Mouse (Mus musculus) midbrain, postnatal 0 days (tissue): Measurements from ENCODE around the gene Inf2. TPM values are rescaled to one million over a fixed set of nuclear protein-coding genes. Genes with fewer than 3 reads are reported as not detected.
A peak's percentile ranks its signal among the peaks of the same experiment; 100 is the strongest.

ENCODE experiments used
- ATAC-seq: fragments of 200-750 bp; cut with Nextera tagmentation; 2 replicates; pipeline ENCODE4 v1.8.0; 2017; ENCODE audit warnings: moderate number of reproducible peaks, mild to moderate bottlenecking, moderate TSS enrichment, moderate library complexity; ENCODE audit not compliant: low FRiP score
- DNase-seq: peaks from one replicate; pipeline ENCODE4 v3.0.0-alpha.2; 2015; ENCODE audit warnings: low spot score
- H3K27ac ChIP-seq: fragments of 300-500 bp; sonication (generic); 2 replicates; pipeline ENCODE4 v1.5.1; 2014; ENCODE audit warnings: low read depth, mild to moderate bottlenecking, low read length, mixed read lengths
- H3K27me3 ChIP-seq: fragments of 300-500 bp; sonication (generic); 2 replicates; pipeline ENCODE4 v1.6.1; 2014; ENCODE audit warnings: low read length, control low read depth, mixed read lengths; ENCODE audit not compliant: insufficient read depth
- H3K36me3 ChIP-seq: fragments of 300-500 bp; sonication (generic); 2 replicates; pipeline ENCODE4 v1.6.1; 2014; ENCODE audit warnings: low read length, control low read depth, mixed read lengths; ENCODE audit not compliant: insufficient read depth
- H3K4me1 ChIP-seq: fragments of 300-500 bp; sonication (generic); 2 replicates; pipeline ENCODE4 v1.6.1; 2014; ENCODE audit warnings: mild to moderate bottlenecking, control low read depth, antibody characterized with exemption, low read length, mixed read lengths; ENCODE audit not compliant: insufficient read depth
- H3K4me2 ChIP-seq: fragments of 300-500 bp; sonication (generic); 2 replicates; pipeline ENCODE4 v1.6.1; 2014; ENCODE audit warnings: low read depth, mild to moderate bottlenecking, low read length, mixed read lengths; ENCODE audit not compliant: poor library complexity, severe bottlenecking
- H3K4me3 ChIP-seq: fragments of 300-500 bp; sonication (generic); 2 replicates; pipeline ENCODE4 v1.5.1; 2014; ENCODE audit warnings: low read depth, mild to moderate bottlenecking, low read length, moderate library complexity
- H3K9ac ChIP-seq: fragments of 300-500 bp; sonication (generic); replicated peaks from 2 replicates; pipeline ENCODE4 v1.6.1; 2014; ENCODE audit warnings: mild to moderate bottlenecking, low read length, moderate library complexity, mixed read lengths; ENCODE audit not compliant: poor library complexity, severe bottlenecking
- H3K9me3 ChIP-seq: fragments of 300-500 bp; sonication (generic); 2 replicates; pipeline ENCODE4 v1.6.1; 2016; ENCODE audit warnings: low read length, control low read depth
- CTCF ChIP-seq: IDR thresholded peaks from 2 replicates; pipeline ENCODE4 v1.5.1; 2016; ENCODE audit warnings: antibody characterized with exemption, mild to moderate bottlenecking
- WGBS: fragments of 180-500 bp; shearing (Covaris S2); extraction: QIAGEN DNeasy Blood & Tissue Kit; methylation state at CpG from one replicate; pipeline ENCODE4 v1.1.7; 2014; 5-methylcytosine and 5-hydroxymethylcytosine counted together
- polyA plus RNA-seq: library from polyadenylated mRNA; unstranded; fragments of >200 nt; fragmentation: Nextera tagmentation; extraction: Ambion mirVana; gene quantifications from 2 replicates; pipeline ENCODE4 v1.2.1, GENCODE M21; 2015
- total RNA-seq: library from RNA; depleted of rRNA; stranded (reverse); fragments of >200 nt; gene quantifications from 2 replicates; pipeline ENCODE4 v1.2.3, GENCODE M21; 2014

Gene Inf2
- total and polyA plus RNA-seq, 2 experiments from 2014 or later: 1.3 to 3.6 TPM

- no peak for TF ChIP-seq CTCF
- DNase-seq (no peak), ATAC-seq (no peak)
- Histone ChIP-seq H3K36me3 (no peaks in the 10 kb centered on the region), H3K4me3 (no peak overlapping the region), H3K4me2 (no peak overlapping the region), H3K9me3 (no peaks in the 10 kb centered on the region), H3K27ac (no peak overlapping the region), H3K27me3 (no peaks in the 10 kb centered on the region), H3K9ac (no peak overlapping the region), H3K4me1 (no peaks in the 10 kb centered on the region)
- WGBS: 83% methylated on average over 30 of the region's 30 CpGs
These were observed 11.5 kb downstream of the Inf2 start for GRCm38 (mm10) chr12:112599942-112600611.

GRCm38 (mm10) chr12:112604022-112604421 is 15.4 kb downstream of the Inf2 start:
- Histone ChIP-seq H3K4me3 (no peak overlapping the region), H3K9ac (no peak overlapping the region), H3K27me3 (no peaks in the 10 kb centered on the region), H3K4me2 (no peak overlapping the region), H3K27ac (no peak overlapping the region), H3K36me3 (no peaks in the 10 kb centered on the region), H3K4me1 (no peaks in the 10 kb centered on the region), H3K9me3 (no peaks in the 10 kb centered on the region)
- no peak for TF ChIP-seq CTCF
- WGBS: 90% methylated on average over 5 of the region's 5 CpGs
- DNase-seq: no peak
- no peak for ATAC-seq

- no peak overlapping the region for H3K9ac ChIP-seq
- H3K4me3 ChIP-seq: no peak overlapping the region
- peak; percentile 56 for TF ChIP-seq CTCF
- H3K27ac ChIP-seq: no peak overlapping the region
- ATAC-seq (peak; percentile 55; the same call in 1 of the 2 replicates), DNase-seq (peak; percentile 46)
- H3K27me3 ChIP-seq: no peaks in the 10 kb centered on the region
- H3K36me3 ChIP-seq: no peaks in the 10 kb centered on the region
- H3K9me3 ChIP-seq: no peaks in the 10 kb centered on the region
- WGBS: 59% methylated on average over 19 of the region's 20 CpGs
- no peaks in the 10 kb centered on the region for H3K4me1 ChIP-seq
- no peak overlapping the region for H3K4me2 ChIP-seq
These were observed 16.4 kb downstream of the Inf2 start for GRCm38 (mm10) chr12:112604709-112605649.

GRCm38 (mm10) chr12:112605766-112606165 is 17.2 kb downstream of the Inf2 start:
- Histone ChIP-seq H3K4me2 (no peak overlapping the region), H3K9me3 (no peaks in the 10 kb centered on the region), H3K36me3 (no peaks in the 10 kb centered on the region), H3K4me3 (no peak overlapping the region), H3K9ac (no peak overlapping the region), H3K27me3 (no peaks in the 10 kb centered on the region), H3K27ac (no peak overlapping the region), H3K4me1 (no peaks in the 10 kb centered on the region)
- WGBS: 49% methylated on average over 6 of the region's 6 CpGs
- TF ChIP-seq CTCF: peak; percentile 82
- DNase-seq (peak; percentile 70), ATAC-seq (peak; percentile 63; the same call in 1 of the 2 replicates)

- H3K36me3 ChIP-seq: no peaks in the 10 kb centered on the region
- H3K27me3 ChIP-seq: no peaks in the 10 kb centered on the region
- WGBS: 87% methylated on average over 6 of the region's 6 CpGs
- ATAC-seq: no peak
- no peaks in the 10 kb centered on the region for H3K9me3 ChIP-seq
- TF ChIP-seq CTCF: no peak
- no peak overlapping the region for H3K9ac ChIP-seq
- H3K4me1 ChIP-seq: no peaks in the 10 kb centered on the region
- H3K27ac ChIP-seq: no peak overlapping the region
- DNase-seq: no peak
- no peak overlapping the region for H3K4me2 ChIP-seq
- H3K4me3 ChIP-seq: no peak overlapping the region
These were observed 18.4 kb downstream of the Inf2 start for GRCm38 (mm10) chr12:112606998-112607397.

- 93% methylated on average over 10 of the region's 10 CpGs for WGBS
These were observed 20.4 kb downstream of the Inf2 start for GRCm38 (mm10) chr12:112609031-112609430.

More at GRCm38 (mm10) chr12:112609031-112609430, 20.4 kb downstream of the Inf2 start:
- no peak overlapping the region for H3K4me2 ChIP-seq
- ATAC-seq (no peak), DNase-seq (no peak)
- no peaks in the 10 kb centered on the region for H3K27me3 ChIP-seq
- H3K4me1 ChIP-seq: no peaks in the 10 kb centered on the region
- H3K27ac ChIP-seq: no peak overlapping the region
- no peak overlapping the region for H3K4me3 ChIP-seq
- TF ChIP-seq CTCF: no peak
- no peaks in the 10 kb centered on the region for H3K9me3 ChIP-seq
- H3K9ac ChIP-seq: no peak overlapping the region
- H3K36me3 ChIP-seq: no peaks in the 10 kb centered on the region
